Mouse (Mus musculus) CH12.LX (cell line): Measurements from ENCODE around the gene Tnfaip2. TPM values are rescaled to one million over a fixed set of nuclear protein-coding genes. Genes with fewer than 3 reads are reported as not detected.

Source experiments
- DNase-seq: peaks from one replicate; pipeline ENCODE4 v3.0.0-alpha.2; 2013; ENCODE audit errors: extremely low read depth
- H3K27ac ChIP-seq: 2 replicates; pipeline ENCODE4 v1.5.1; 2012; ENCODE audit warnings: low read depth, mild to moderate bottlenecking, control low read depth, moderate library complexity; ENCODE audit not compliant: insufficient read depth
- H3K27me3 ChIP-seq: replicated peaks from 2 replicates; pipeline ENCODE3; 2012; ENCODE audit warnings: inconsistent platforms
- H3K36me3 ChIP-seq, 2 experiments: replicated peaks in 1 of 2; 2 replicates each; pipeline versions ENCODE3 to v1.6.1; 2012; ENCODE audit warnings: inconsistent platforms in 1 of 2, low read length in 1 of 2, mild to moderate bottlenecking in 1 of 2, mixed read lengths in 1 of 2, moderate library complexity in 1 of 2; ENCODE audit not compliant: control insufficient read depth in 1 of 2, insufficient read depth in 1 of 2
- H3K4me1 ChIP-seq, 2 experiments: 2 replicates each; pipeline ENCODE4 v1.6.1; 2012; ENCODE audit warnings: inconsistent platforms in 1 of 2, moderate library complexity in 1 of 2; ENCODE audit not compliant: insufficient read depth in 2 of 2, control insufficient read depth in 1 of 2
- H3K4me2 ChIP-seq: 2 replicates; pipeline ENCODE4 v1.6.1; 2012; ENCODE audit warnings: low read depth, mild to moderate bottlenecking, control low read depth; ENCODE audit not compliant: poor library complexity, insufficient read depth, severe bottlenecking
- H3K4me3 ChIP-seq, 3 experiments: fragments of 150-350 bp in 1 of 3; sonication (generic) in 1 of 3; replicated peaks in 1 of 3; 2 replicates each; pipeline versions ENCODE3 to v1.5.1; 2011 to 2012; ENCODE audit warnings: low read depth in 2 of 3, low read length in 2 of 3, mild to moderate bottlenecking in 2 of 3, moderate library complexity in 2 of 3, control low read depth in 1 of 3, improper control_type of control experiment in 1 of 3, inconsistent platforms in 1 of 3, mixed read lengths in 1 of 3; ENCODE audit not compliant: poor library complexity in 1 of 3
- H3K79me2 ChIP-seq: replicated peaks from 2 replicates; pipeline ENCODE4 v1.6.1; 2012; ENCODE audit warnings: mild to moderate bottlenecking, moderate library complexity; ENCODE audit not compliant: control insufficient read depth, poor library complexity, insufficient read depth, severe bottlenecking; ENCODE audit errors: extremely low read depth
- H3K9ac ChIP-seq: 2 replicates; pipeline ENCODE4 v1.6.1; 2012; ENCODE audit warnings: low read depth, mild to moderate bottlenecking, control low read depth, moderate library complexity; ENCODE audit not compliant: insufficient read depth
- H3K9me3 ChIP-seq: replicated peaks from 2 replicates; pipeline ENCODE3; 2012; ENCODE audit warnings: low read length, inconsistent platforms, mixed read lengths
- CTCF ChIP-seq, 2 experiments: IDR thresholded peaks in 1 of 2; conservative IDR thresholded peaks in 1 of 2; 2 replicates each; pipeline ENCODE4 v1.5.1; 2011 to 2012; ENCODE audit warnings: low read depth in 2 of 2, low read length in 2 of 2, improper control_type of control experiment in 1 of 2, inconsistent platforms in 1 of 2, mild to moderate bottlenecking in 1 of 2, moderate library complexity in 1 of 2
- E2F4 ChIP-seq: IDR thresholded peaks from 2 replicates; pipeline ENCODE4 v1.6.1; 2011; ENCODE audit warnings: low read depth, low read length, improper control_type of control experiment; ENCODE audit not compliant: insufficient replicate concordance
- ELF1 ChIP-seq: IDR thresholded peaks from 2 replicates; pipeline ENCODE4 v1.6.1; 2014; ENCODE audit warnings: low read depth, mild to moderate bottlenecking, inconsistent platforms, low read length, improper control_type of control experiment
- ETS1 ChIP-seq: conservative IDR thresholded peaks from 2 replicates; pipeline ENCODE4 v1.6.1; 2012; ENCODE audit warnings: low read depth, mild to moderate bottlenecking, inconsistent platforms, low read length, improper control_type of control experiment, moderate library complexity
- GABPA ChIP-seq: IDR thresholded peaks from 2 replicates; pipeline ENCODE4 v1.6.1; 2012; ENCODE audit warnings: low read depth, low read length, improper control_type of control experiment, inconsistent platforms; ENCODE audit not compliant: insufficient replicate concordance
- HCFC1 ChIP-seq: IDR thresholded peaks from 2 replicates; pipeline ENCODE4 v1.6.1; 2012; ENCODE audit warnings: low read depth, mild to moderate bottlenecking, inconsistent platforms, low read length, improper control_type of control experiment
- IRF4 ChIP-seq: IDR thresholded peaks from 2 replicates; pipeline ENCODE4 v1.6.1; 2014; ENCODE audit warnings: low read depth, mild to moderate bottlenecking, inconsistent platforms, low read length, improper control_type of control experiment
- JUN ChIP-seq: IDR thresholded peaks from 2 replicates; pipeline ENCODE4 v1.6.1; 2011; ENCODE audit warnings: low read depth, mild to moderate bottlenecking, low read length, improper control_type of control experiment, moderate library complexity; ENCODE audit not compliant: insufficient read depth
- KAT2A ChIP-seq: IDR thresholded peaks from 2 replicates; pipeline ENCODE4 v1.6.1; 2012; ENCODE audit warnings: low read length, improper control_type of control experiment, inconsistent platforms; ENCODE audit not compliant: insufficient replicate concordance
- MAX ChIP-seq: IDR thresholded peaks from 2 replicates; pipeline ENCODE4 v1.6.1; 2011; ENCODE audit warnings: low read length, improper control_type of control experiment
- MXI1 ChIP-seq: IDR thresholded peaks from 2 replicates; pipeline ENCODE4 v1.6.1; 2011; ENCODE audit warnings: mild to moderate bottlenecking, low read depth, low read length, improper control_type of control experiment
- MYC ChIP-seq: IDR thresholded peaks from 2 replicates; pipeline ENCODE4 v1.6.1; 2011; ENCODE audit warnings: low read depth, mild to moderate bottlenecking, improper control_type of control experiment, low read length
- NELFE ChIP-seq: IDR thresholded peaks from 2 replicates; pipeline ENCODE4 v1.6.1; 2011; ENCODE audit warnings: low read depth, low read length, improper control_type of control experiment
- NRF1 ChIP-seq: IDR thresholded peaks from 2 replicates; pipeline ENCODE4 v1.6.1; 2014; ENCODE audit warnings: low read depth, mild to moderate bottlenecking, inconsistent platforms, low read length, improper control_type of control experiment, moderate library complexity
- PAX5 ChIP-seq: IDR thresholded peaks from 2 replicates; pipeline ENCODE4 v1.6.1; 2012; ENCODE audit warnings: low read length, inconsistent platforms, mixed read lengths
- POLR2A ChIP-seq: IDR thresholded peaks from 2 replicates; pipeline ENCODE4 v1.6.1; 2011; ENCODE audit warnings: low read depth, mild to moderate bottlenecking, improper control_type of control experiment, low read length
- POLR2AphosphoS2 ChIP-seq: IDR thresholded peaks from 2 replicates; pipeline ENCODE4 v1.6.1; 2011; ENCODE audit warnings: low read depth, low read length, improper control_type of control experiment
- RAD21 ChIP-seq: IDR thresholded peaks from 2 replicates; pipeline ENCODE4 v1.6.1; 2011; ENCODE audit warnings: low read depth, mild to moderate bottlenecking, low read length, improper control_type of control experiment, moderate library complexity
- RCOR1 ChIP-seq: conservative IDR thresholded peaks from 2 replicates; pipeline ENCODE4 v1.6.1; 2012; ENCODE audit warnings: low read depth, mild to moderate bottlenecking, inconsistent platforms, low read length, improper control_type of control experiment
- SMC3 ChIP-seq: IDR thresholded peaks from 2 replicates; pipeline ENCODE4 v1.6.1; 2011; ENCODE audit warnings: low read depth, low read length, improper control_type of control experiment
- TBP ChIP-seq: conservative IDR thresholded peaks from 2 replicates; pipeline ENCODE4 v1.6.1; 2011; ENCODE audit warnings: low read depth, low read length, improper control_type of control experiment
- TCF12 ChIP-seq: IDR thresholded peaks from 2 replicates; pipeline ENCODE4 v1.6.1; 2014; ENCODE audit warnings: low read depth, mild to moderate bottlenecking, inconsistent platforms, low read length, improper control_type of control experiment
- ZC3H11A ChIP-seq: IDR thresholded peaks from 2 replicates; pipeline ENCODE4 v1.6.1; 2012; ENCODE audit warnings: low read depth, mild to moderate bottlenecking, inconsistent platforms, low read length, improper control_type of control experiment
- ZKSCAN1 ChIP-seq: IDR thresholded peaks from 2 replicates; pipeline ENCODE4 v1.6.1; 2012; ENCODE audit warnings: low read depth, inconsistent platforms, low read length, improper control_type of control experiment, borderline replicate concordance
- ZMIZ1 ChIP-seq: IDR thresholded peaks from 2 replicates; pipeline ENCODE4 v1.6.1; 2012; ENCODE audit warnings: low read depth, mild to moderate bottlenecking, inconsistent platforms, low read length, improper control_type of control experiment
- dilution Hi-C: fragments of 300-500 bp; cut with MboI; formaldehyde crosslinking; loops from 2 replicates; pipeline ENCODE4 v1.14.3; 2020; ENCODE audit warnings: low sequenced_read_pairs; ENCODE audit not compliant: extremely low pct_unique_long_range_greater_than_20kb, extremely low pct_ligation_motif_present
- in situ Hi-C: fragments of 300-500 bp; cut with MboI; formaldehyde crosslinking; loops from 3 replicates; pipeline ENCODE4 v1.14.3; 2019; ENCODE audit warnings: low sequenced_read_pairs, low pct_ligation_motif_present, low pct_unique_long_range_greater_than_20kb, mixed read lengths
- polyA plus RNA-seq: library from polyadenylated mRNA; unstranded; fragments of >175 nt; gene quantifications from 2 replicates; pipeline ENCODE4 v1.2.1, GENCODE M21; 2012; ENCODE audit warnings: low read depth; ENCODE audit not compliant: insufficient read length
- total RNA-seq, 2 experiments: library from RNA; depleted of rRNA; stranded (reverse); fragments of 300-350 nt in 1 of 2; fragments of >200 nt in 1 of 2; gene quantifications; 2 replicates each; pipeline ENCODE4 v1.2.3; 2012 to 2014

The Tnfaip2 gene
- total and polyA plus RNA-seq, 3 experiments, result 0.93 to 2.5 (median 1.4) TPM

- in situ Hi-C loops, result no loop called here
- Histone ChIP-seq H3K9me3 (peaks cover 5% of the 10 kb centered on the region), H3K27ac (no peak overlapping the region), H3K4me1 (peaks cover 0 to 3% of the 10 kb centered on the region in 2 experiments; a peak in 1 of 4 replicates), H3K79me2 (no peaks in the 10 kb centered on the region), H3K27me3 (peaks cover 57% of the 10 kb centered on the region), H3K9ac (no peak overlapping the region), H3K36me3 (no peaks in the 10 kb centered on the region), H3K4me3 (no peak overlapping the region), H3K4me2 (no peak overlapping the region)
- no peak for TF ChIP-seq TCF12
- no peak for TF ChIP-seq E2F4
- TF ChIP-seq ZC3H11A, result no peak
- no peak for TF ChIP-seq ZKSCAN1
- no peak for TF ChIP-seq KAT2A
- TF ChIP-seq HCFC1, result no peak
- TF ChIP-seq ELF1, result no peak
- TF ChIP-seq JUN, result no peak
- TF ChIP-seq NRF1, result no peak
- no peak for TF ChIP-seq RCOR1
- no peak for TF ChIP-seq MYC
- TF ChIP-seq NELFE, result no peak
- TF ChIP-seq PAX5, result no peak
- no peak for TF ChIP-seq ZMIZ1
- TF ChIP-seq IRF4, result no peak
- dilution Hi-C loops, result no loop called here
- DNase-seq, result no peak
Measured at GRCm38 (mm10) chr12:111396997-111397396, 45.3 kb upstream of the Tnfaip2 start.

- TF ChIP-seq RAD21 (peak; percentile 84), JUN (no peak), POLR2A (no peak), SMC3 (peak; percentile 82), MAX (0 out of 2 replicates have a peak, but pooled peaks have one; percentile 0), POLR2AphosphoS2 (no peak), HCFC1 (no peak), RCOR1 (no peak), NELFE (peak; percentile 37; the same call in 1 of the 2 replicates), GABPA (no peak), ETS1 (no peak), MXI1 (no peak), KAT2A (no peak), ZC3H11A (peak; percentile 47; the same call in 1 of the 2 replicates), TBP (no peak), ZKSCAN1 (no peak), PAX5 (no peak), CTCF (conservative IDR thresholded peaks at IDR 0.05 in 1 of 2, IDR thresholded peaks at IDR 0.05 in 1 of 2; ENCODE audit: low read depth in 2 of 2, low read length in 2 of 2) (peak; percentile 58 to 92)
- no peak overlapping the region for H3K27ac ChIP-seq
- peaks cover 35% of the 10 kb centered on the region for H3K27me3 ChIP-seq
- H3K9ac ChIP-seq, result no peak overlapping the region
- no peak overlapping the region for H3K4me2 ChIP-seq
- H3K4me1 ChIP-seq, result peaks cover 0 to 3% of the 10 kb centered on the region in 2 experiments; a peak in 1 of 4 replicates
- no peaks in the 10 kb centered on the region for H3K36me3 ChIP-seq
- H3K79me2 ChIP-seq, result no peaks in the 10 kb centered on the region
- H3K9me3 ChIP-seq, result no peaks in the 10 kb centered on the region
- peak; percentile 74 for DNase-seq
- dilution Hi-C loops (no loop called here), in situ Hi-C loops (no loop called here)
- no peak overlapping the region for H3K4me3 ChIP-seq
Measured at GRCm38 (mm10) chr12:111401454-111402184, 40.6 kb upstream of the Tnfaip2 start.
